Mouse (Mus musculus): ENCODE measurements around the gene Golm1. TPM values are rescaled to one million over a fixed set of nuclear protein-coding genes. Genes with fewer than 3 reads are reported as not detected.
A peak's percentile ranks its signal among the peaks of the same experiment; 100 is the strongest.
"Not testable (repeated sequence)": the region's sequence is repeated elsewhere in the genome, so short reads cannot be mapped to it uniquely, and the experiment has no call there.

Golm1 gene
- total RNA-seq, 2 experiments from 2014 or later = 22.0 to 22.7 TPM

DNA sequence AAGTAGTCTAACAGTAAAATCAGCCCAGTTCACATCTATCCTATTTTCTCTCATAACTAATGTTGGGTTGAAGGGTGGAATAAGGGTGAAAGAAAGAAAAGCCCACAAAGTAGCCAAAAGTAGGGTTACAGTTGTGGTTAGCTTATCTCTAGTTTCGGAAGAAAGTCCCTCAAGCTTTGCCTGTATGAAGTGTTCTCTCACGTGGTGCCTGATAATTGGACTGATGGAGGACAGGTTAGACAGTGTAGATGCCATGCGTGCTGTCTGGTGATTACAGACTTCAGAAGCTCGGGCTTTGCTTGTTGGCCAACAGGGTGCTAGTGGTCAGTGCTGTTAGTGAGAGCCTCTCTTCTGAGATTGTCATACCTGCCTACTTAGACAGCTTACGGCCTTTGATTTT lies 72.5 kb downstream of the Golm1 start:
- no peak for DNase-seq
- intact Hi-C loops (cut with DNase I) = no loop called here

DNA sequence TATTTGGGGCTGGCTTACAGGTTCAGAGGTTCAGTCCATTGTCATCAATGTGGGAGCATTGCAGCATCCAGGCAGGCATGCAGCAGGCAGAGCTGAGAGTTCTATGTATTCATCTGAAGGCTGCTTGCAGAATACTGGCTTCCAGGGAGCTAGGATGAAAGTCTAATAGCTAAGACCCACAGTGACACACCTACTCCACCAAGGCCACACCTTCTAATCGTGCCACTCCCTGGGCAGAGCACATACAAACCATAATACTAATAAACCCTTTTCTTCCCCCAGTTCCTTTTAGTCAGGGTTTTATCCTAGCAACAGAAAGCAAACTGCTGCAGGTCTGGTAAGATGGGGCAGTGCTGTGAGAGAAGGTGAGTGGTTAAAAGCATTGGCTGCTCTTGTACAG lies 83.0 kb downstream of the Golm1 start:
- intact Hi-C loops (cut with DNase I) = no loop called here

DNA sequence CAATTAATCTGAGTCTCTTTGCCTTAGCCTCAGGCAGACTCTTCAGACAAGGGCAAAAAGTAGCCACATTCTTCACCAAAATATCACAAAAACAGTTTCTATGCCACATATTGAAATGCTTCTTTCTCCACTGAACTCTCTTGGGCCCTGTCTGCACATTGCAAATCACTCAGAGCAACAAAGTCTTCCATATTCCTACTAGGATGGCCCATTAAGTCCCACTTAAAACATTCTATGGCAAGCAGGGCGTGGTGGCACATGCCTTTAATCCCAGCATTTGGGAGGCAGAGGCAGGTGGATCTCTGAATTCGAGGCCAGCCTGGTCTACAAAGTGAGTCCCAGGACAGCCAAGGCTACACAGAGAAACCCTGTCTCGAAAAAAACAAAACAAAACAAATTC lies 83.6 kb downstream of the Golm1 start:
- DNase-seq; intact Hi-C loops (cut with DNase I): not testable (repeated sequence)

More for the DNA sequence above, 83.0 kb downstream of the Golm1 start:
- no peak for DNase-seq

DNA sequence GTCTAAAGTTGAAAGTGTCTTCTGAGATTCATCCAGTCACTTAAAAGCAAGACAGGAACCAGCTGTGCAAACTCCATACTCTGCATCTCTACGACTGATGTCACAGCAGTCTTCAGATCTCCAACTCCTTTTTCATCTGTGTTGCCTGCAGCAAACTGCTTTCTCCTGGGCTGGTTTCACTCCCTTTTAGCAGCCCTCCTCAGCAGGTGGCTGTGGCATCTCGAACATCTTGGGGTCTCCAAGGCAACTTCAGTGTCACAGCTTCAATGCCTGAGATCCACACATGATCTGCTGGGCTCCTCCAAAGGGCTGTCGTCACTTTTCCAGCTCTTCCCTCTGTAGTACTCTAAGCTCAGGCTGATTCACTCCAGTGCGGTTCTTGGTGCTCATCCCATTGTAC lies 84.9 kb downstream of the Golm1 start:
- intact Hi-C loops (cut with DNase I) = no loop called here
- DNase-seq = no peak

DNA sequence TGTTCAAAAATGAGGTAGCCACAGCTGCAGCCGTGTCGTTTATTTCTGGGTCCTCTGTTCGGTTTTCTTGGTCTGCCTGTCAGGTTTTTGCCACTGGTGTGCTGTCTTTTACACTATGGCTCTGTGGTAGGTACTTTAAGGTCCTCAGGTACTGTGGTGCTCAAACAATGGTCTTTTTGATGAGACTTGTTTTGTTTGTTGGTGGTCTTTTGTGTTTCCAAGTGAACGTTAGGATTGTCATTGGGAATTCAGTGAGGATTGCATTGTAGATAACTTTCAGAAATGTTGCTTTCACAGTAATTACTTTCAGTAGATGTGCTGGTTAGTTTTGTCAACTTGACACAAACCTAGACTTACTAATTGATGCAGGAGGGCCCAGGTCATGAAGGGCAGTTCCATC lies 85.9 kb downstream of the Golm1 start:
- no peak for DNase-seq
- intact Hi-C loops (cut with DNase I) = loop anchor here (5.0 kb wide), 1 partner anchor 82 kb away; no protein-coding TSS in a partner anchor

DNA sequence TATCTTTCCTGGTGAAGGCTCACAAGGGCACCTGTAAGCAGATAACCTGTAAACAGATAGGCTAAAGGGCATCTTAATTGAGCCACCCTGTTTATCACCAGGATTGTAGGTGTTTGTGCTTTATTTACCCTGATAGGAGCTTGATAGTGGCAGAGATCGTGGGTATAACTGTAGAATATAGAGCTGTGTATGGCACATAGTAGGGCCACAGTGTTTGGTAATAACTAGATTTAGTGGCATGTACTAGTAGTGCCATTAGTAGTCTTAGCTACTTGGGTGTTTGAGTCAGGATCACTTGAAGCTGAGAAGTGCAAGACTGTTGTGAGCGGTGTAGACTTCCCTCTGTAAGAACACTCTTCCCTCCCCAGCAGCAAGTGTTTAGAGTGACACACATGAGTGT lies 88.4 kb downstream of the Golm1 start:
- DNase-seq = no peak
- intact Hi-C loops (cut with DNase I) = loop anchor here (5.0 kb wide), 1 partner anchor 80 kb away; no protein-coding TSS in a partner anchor

DNA sequence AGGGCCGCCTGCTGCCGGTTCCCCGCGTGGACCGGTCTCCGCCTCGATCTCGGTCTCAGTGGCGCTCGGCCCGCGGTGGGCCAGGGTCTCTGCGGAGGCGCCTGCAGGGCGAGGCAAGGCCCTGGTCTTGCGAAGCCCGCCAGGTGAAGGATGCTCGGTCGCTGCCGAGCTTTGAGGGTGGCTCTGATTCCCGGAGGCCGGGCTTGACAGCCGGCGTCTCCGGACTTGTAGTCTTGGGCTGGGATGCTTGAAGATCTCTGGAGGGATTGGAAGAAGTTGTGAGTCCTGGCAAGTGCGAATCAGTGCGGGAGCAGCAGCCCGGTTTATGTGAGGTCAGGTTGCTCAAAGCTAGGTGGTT lies 90.0 kb downstream of the Golm1 start:
- DNase-seq = peak in 1 of 2 experiments; percentile 53

DNA sequence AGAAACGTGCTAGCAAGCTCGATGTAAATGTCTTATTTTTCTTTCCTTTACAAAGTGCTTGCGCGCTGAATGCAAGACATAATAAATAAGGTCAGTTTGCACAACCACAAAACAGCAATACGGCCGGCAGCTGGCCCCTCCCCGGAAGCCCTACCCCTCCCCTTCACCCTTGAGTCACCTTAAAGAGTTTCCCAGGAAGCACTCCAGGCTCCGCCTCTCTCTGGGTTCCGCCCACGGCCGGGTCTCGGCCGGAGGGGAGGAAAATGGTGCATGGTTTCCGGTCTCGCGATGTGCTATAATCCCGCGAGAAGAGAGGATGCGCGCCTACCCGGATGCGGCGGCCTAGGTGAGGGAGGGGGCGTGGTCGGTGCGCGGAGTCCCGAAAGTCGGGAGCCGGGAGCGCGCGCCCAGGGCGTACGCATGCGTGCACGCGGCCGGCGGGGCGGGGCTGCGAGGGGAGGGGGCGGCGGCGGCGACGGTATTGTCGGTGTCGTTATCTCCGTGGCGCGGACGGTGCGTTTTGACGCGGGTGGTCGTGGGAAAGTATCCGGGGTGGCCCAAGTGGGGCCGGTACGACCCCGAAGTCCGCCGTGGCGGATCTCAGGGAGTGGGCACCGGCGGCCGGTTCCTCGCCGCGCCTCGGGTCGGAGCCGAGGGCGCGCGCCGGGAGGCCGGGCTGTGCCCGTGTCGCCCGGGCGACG lies 90.5 kb downstream of the Golm1 start, which contains the start of the genes Agtpbp1 and Naa35:
Gene Agtpbp1 (minus strand): TSS at position 281 of the 701 bp plus-strand sequence.
Gene Naa35 (plus strand): TSS at position 313 of the 701 bp plus-strand sequence.
- intact Hi-C loops (cut with DNase I) = loop anchor here (1.0 to 5.0 kb wide), 2 partner anchors 28 to 78 kb away; no protein-coding TSS in a partner anchor
- peak; percentile 100 for DNase-seq

More for the DNA sequence above, 90.0 kb downstream of the Golm1 start:
- intact Hi-C loops (cut with DNase I) = loop anchor here (1.0 to 5.0 kb wide), 2 partner anchors 28 to 78 kb away; no protein-coding TSS in a partner anchor

Other genes with a start within 250 kb of the Golm1 start
- 10 to 100 TPM; 47.7 to 56.3 TPM for gene Agtpbp1, start 90.6 kb downstream of the Golm1 start, total RNA-seq (2021)
- gene Naa35, start 90.6 kb downstream of the Golm1 start, total RNA-seq (2021) = 100 to 1,000 TPM in 1 of 2 experiments, 10 to 100 TPM in 1; 96.1 to 112 TPM
- gene 4921517D22Rik, start 18.3 kb upstream of the Golm1 start, total RNA-seq (2021) = not detected
- not detected for gene Spata31d1a, start 34.5 kb upstream of the Golm1 start, total RNA-seq (2021)
- gene Spata31d1b, start 36.5 kb upstream of the Golm1 start, total RNA-seq (2021) = not detected
- gene Spata31d1d, start 55.9 kb upstream of the Golm1 start, total RNA-seq (2021) = not detected
- gene 1700014D04Rik, start 70.9 kb upstream of the Golm1 start, total RNA-seq (2021) = under 1 TPM in 1 of 2 experiments, not detected in 1; 0.07 TPM
- 100 to 1,000 TPM; 191 to 196 TPM for gene Isca1, start 94.0 kb upstream of the Golm1 start, total RNA-seq (2021)
- gene Gm49354, start 106.4 kb upstream of the Golm1 start, total RNA-seq (2021) = not detected
- 10 to 100 TPM; 51.2 to 53.3 TPM for gene Tut7, start 147.3 kb upstream of the Golm1 start, total RNA-seq (2021)

All from heart, postnatal 10 days (tissue).